Mouse (Mus musculus): ENCODE measurements around the gene Stx6.

Gene Stx6

GRCm38 (mm10) chr1:155207859-155208258 lies 49.3 kb downstream of the Stx6 start:
- DNase-seq (ENCODE audit: low spot score): no peak

- DNase-seq (ENCODE audit: low spot score): no peak
Observed at GRCm38 (mm10) chr1:155210011-155210763, 51.7 kb downstream of the Stx6 start.

GRCm38 (mm10) chr1:155211017-155211416 lies 52.5 kb downstream of the Stx6 start:
- no peak for DNase-seq (ENCODE audit: low spot score)

- no peak for DNase-seq (ENCODE audit: low spot score)
Observed at GRCm38 (mm10) chr1:155212081-155212480, 53.6 kb downstream of the Stx6 start.

GRCm38 (mm10) chr1:155212493-155212892 lies 54.0 kb downstream of the Stx6 start:
- DNase-seq (ENCODE audit: low spot score): no peak

- no peak for DNase-seq (ENCODE audit: low spot score)
Observed at GRCm38 (mm10) chr1:155212936-155213774, 54.6 kb downstream of the Stx6 start.

GRCm38 (mm10) chr1:155213912-155214311 lies 55.4 kb downstream of the Stx6 start:
- no peak for DNase-seq (ENCODE audit: low spot score)

GRCm38 (mm10) chr1:155215066-155215764 lies 56.7 kb downstream of the Stx6 start:
- DNase-seq (ENCODE audit: low spot score): no peak

GRCm38 (mm10) chr1:155216313-155216712 lies 57.8 kb downstream of the Stx6 start:
- no peak for DNase-seq (ENCODE audit: low spot score)

GRCm38 (mm10) chr1:155216844-155217243 lies 58.3 kb downstream of the Stx6 start:
- no peak for DNase-seq (ENCODE audit: low spot score)

- DNase-seq (ENCODE audit: low spot score): peak; percentile 61
Observed at GRCm38 (mm10) chr1:155217865-155218541, 59.5 kb downstream of the Stx6 start.

- no peak for DNase-seq (ENCODE audit: low spot score)
Observed at GRCm38 (mm10) chr1:155218924-155219323, 60.4 kb downstream of the Stx6 start.

GRCm38 (mm10) chr1:155222101-155222669 lies 63.7 kb downstream of the Stx6 start:
- DNase-seq (ENCODE audit: low spot score): peak; percentile 64

GRCm38 (mm10) chr1:155223036-155223435 lies 64.5 kb downstream of the Stx6 start:
- DNase-seq (ENCODE audit: low spot score): no peak

- DNase-seq (ENCODE audit: low spot score): peak; percentile 91
Observed at GRCm38 (mm10) chr1:155223849-155224554, 65.5 kb downstream of the Stx6 start.

GRCm38 (mm10) chr1:155229464-155230411 lies 71.2 kb downstream of the Stx6 start:
- no peak for DNase-seq (ENCODE audit: low spot score)

- no peak for DNase-seq (ENCODE audit: low spot score)
Observed at GRCm38 (mm10) chr1:155232385-155232784, 73.9 kb downstream of the Stx6 start.

GRCm38 (mm10) chr1:155232786-155233185 lies 74.3 kb downstream of the Stx6 start:
- DNase-seq (ENCODE audit: low spot score): no peak

- no peak for DNase-seq (ENCODE audit: low spot score)
Observed at GRCm38 (mm10) chr1:155233378-155233777, 74.9 kb downstream of the Stx6 start.
